Mouse (Mus musculus): ENCODE measurements around the gene Camk2d. TPM values are rescaled to one million over a fixed set of nuclear protein-coding genes. Genes with fewer than 3 reads are reported as not detected.

Gene Camk2d
- 15.4 and 16.5 TPM in 2 replicates for polyA plus RNA-seq (2014; fragmentation: Nextera tagmentation; extraction: Ambion mirVana)

GRCm38 (mm10) chr3:126596086-126596485, at the start of gene Camk2d:
TSS of gene Camk2d (plus strand) at chr3:126596302.
- DNase-seq (ENCODE audit: low spot score) (peak; percentile 98), ATAC-seq (replicated peaks; ENCODE audit: low FRiP score) (peak; percentile 90)
- Histone ChIP-seq H3K4me1 (replicated peaks; ENCODE audit: control insufficient read depth, insufficient read depth, low read length) (no peaks in the 10 kb centered on the region; the same call in 1 of the 2 replicates), H3K36me3 (ENCODE audit: control insufficient read depth, insufficient read depth, low read length) (no peaks in the 10 kb centered on the region), H3K27me3 (ENCODE audit: control insufficient read depth, insufficient read depth, low read length) (no peaks in the 10 kb centered on the region), H3K4me2 (ENCODE audit: low read depth, low read length, severe bottlenecking) (peak within 1 kb of the TSS; percentile 61), H3K27ac (ENCODE audit: low read depth, low read length) (peak within 1 kb of the TSS; percentile 89), H3K9me3 (ENCODE audit: control insufficient read depth, low read length) (no peaks in the 10 kb centered on the region), H3K4me3 (ENCODE audit: low read depth, low read length) (peak within 1 kb of the TSS; percentile 71), H3K9ac (ENCODE audit: low read length) (peak within 1 kb of the TSS; percentile 78)
- under 1% methylated on average over 16 of the region's 16 CpGs for WGBS

- DNase-seq (ENCODE audit: low spot score) = no peak
- H3K4me2 ChIP-seq (ENCODE audit: low read depth, low read length, severe bottlenecking) = no peak overlapping the region
- H3K27ac ChIP-seq (ENCODE audit: low read depth, low read length) = no peak overlapping the region
- H3K4me3 ChIP-seq (ENCODE audit: low read depth, low read length) = no peak overlapping the region
- H3K9ac ChIP-seq (ENCODE audit: low read length) = no peak overlapping the region
- H3K36me3 ChIP-seq (ENCODE audit: control insufficient read depth, insufficient read depth, low read length) = no peaks in the 10 kb centered on the region
- H3K27me3 ChIP-seq (ENCODE audit: control insufficient read depth, insufficient read depth, low read length) = no peaks in the 10 kb centered on the region
- H3K4me1 ChIP-seq (replicated peaks; ENCODE audit: control insufficient read depth, insufficient read depth, low read length) = no peaks in the 10 kb centered on the region
- H3K9me3 ChIP-seq (ENCODE audit: control insufficient read depth, low read length) = no peaks in the 10 kb centered on the region
- ATAC-seq (replicated peaks; ENCODE audit: low FRiP score) = no peak
These were observed 48.2 kb upstream of the Camk2d start for GRCm38 (mm10) chr3:126547941-126548340.

DNA sequence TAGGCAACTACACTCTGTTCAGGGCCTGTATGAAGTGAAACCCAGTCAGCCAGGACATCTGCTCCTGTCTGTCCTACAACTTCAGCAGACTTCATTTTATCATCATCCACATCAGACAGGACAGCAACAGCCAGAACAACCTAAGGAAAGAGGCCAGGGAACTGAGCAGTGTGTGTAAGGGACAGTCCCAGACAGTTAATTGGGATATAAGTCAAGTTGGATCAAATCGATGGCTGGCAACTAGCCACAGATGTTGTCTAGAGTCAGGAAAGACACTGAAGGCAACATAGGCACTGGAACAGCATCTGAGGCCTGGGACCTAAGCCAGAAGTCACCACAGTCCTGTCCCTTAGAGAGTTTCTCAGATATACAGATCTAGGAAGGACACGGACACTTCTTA, 32.5 kb upstream of the Camk2d start:
- Histone ChIP-seq H3K27ac (ENCODE audit: low read depth, low read length) (no peak overlapping the region), H3K4me2 (ENCODE audit: low read depth, low read length, severe bottlenecking) (no peak overlapping the region), H3K9me3 (ENCODE audit: control insufficient read depth, low read length) (no peaks in the 10 kb centered on the region), H3K4me3 (ENCODE audit: low read depth, low read length) (no peak overlapping the region), H3K36me3 (ENCODE audit: control insufficient read depth, insufficient read depth, low read length) (no peaks in the 10 kb centered on the region), H3K27me3 (ENCODE audit: control insufficient read depth, insufficient read depth, low read length) (no peaks in the 10 kb centered on the region), H3K9ac (ENCODE audit: low read length) (no peak overlapping the region), H3K4me1 (replicated peaks; ENCODE audit: control insufficient read depth, insufficient read depth, low read length) (no peaks in the 10 kb centered on the region)
- no peak for DNase-seq (ENCODE audit: low spot score)
- 89% methylated on average over 2 of the region's 2 CpGs for WGBS
- no peak for ATAC-seq (replicated peaks; ENCODE audit: low FRiP score)

GRCm38 (mm10) chr3:126570628-126571027, 25.5 kb upstream of the Camk2d start:
- Histone ChIP-seq H3K4me1 (replicated peaks; ENCODE audit: control insufficient read depth, insufficient read depth, low read length) (no peaks in the 10 kb centered on the region), H3K9ac (ENCODE audit: low read length) (no peak overlapping the region), H3K36me3 (ENCODE audit: control insufficient read depth, insufficient read depth, low read length) (no peaks in the 10 kb centered on the region), H3K4me3 (ENCODE audit: low read depth, low read length) (no peak overlapping the region), H3K27me3 (ENCODE audit: control insufficient read depth, insufficient read depth, low read length) (no peaks in the 10 kb centered on the region), H3K27ac (ENCODE audit: low read depth, low read length) (no peak overlapping the region), H3K9me3 (ENCODE audit: control insufficient read depth, low read length) (no peaks in the 10 kb centered on the region), H3K4me2 (ENCODE audit: low read depth, low read length, severe bottlenecking) (no peak overlapping the region)
- ATAC-seq (replicated peaks; ENCODE audit: low FRiP score) = no peak
- WGBS = 85% methylated on average over 1 of the region's 1 CpGs
- DNase-seq (ENCODE audit: low spot score) = no peak

DNA sequence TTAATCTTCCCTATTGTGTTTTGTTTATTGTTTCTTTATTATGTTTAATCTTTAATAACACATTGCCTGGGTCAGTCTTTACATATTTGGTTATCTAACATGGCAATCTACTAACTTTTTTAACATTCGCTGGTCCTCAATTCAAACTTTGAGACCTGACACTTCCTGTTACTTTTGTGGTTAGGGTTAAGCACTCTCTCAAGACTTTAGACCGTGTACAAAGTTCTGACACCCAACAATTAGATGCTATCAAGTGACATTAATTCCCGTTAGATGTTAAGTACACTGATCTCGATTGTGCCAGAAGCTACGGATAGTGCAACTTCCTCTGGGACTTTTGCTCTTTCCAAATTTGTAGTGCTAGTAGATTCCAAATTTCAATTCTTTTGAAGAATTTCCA, 23.2 kb upstream of the Camk2d start:
- DNase-seq (ENCODE audit: low spot score) = no peak
- Histone ChIP-seq H3K9ac (ENCODE audit: low read length) (no peak overlapping the region), H3K27ac (ENCODE audit: low read depth, low read length) (no peak overlapping the region), H3K9me3 (ENCODE audit: control insufficient read depth, low read length) (no peaks in the 10 kb centered on the region), H3K4me2 (ENCODE audit: low read depth, low read length, severe bottlenecking) (no peak overlapping the region), H3K36me3 (ENCODE audit: control insufficient read depth, insufficient read depth, low read length) (no peaks in the 10 kb centered on the region), H3K4me3 (ENCODE audit: low read depth, low read length) (no peak overlapping the region), H3K27me3 (ENCODE audit: control insufficient read depth, insufficient read depth, low read length) (no peaks in the 10 kb centered on the region), H3K4me1 (replicated peaks; ENCODE audit: control insufficient read depth, insufficient read depth, low read length) (no peaks in the 10 kb centered on the region)
- 88% methylated on average over 5 of the region's 5 CpGs for whole genome bisulfite sequencing
- no peak for ATAC-seq (replicated peaks; ENCODE audit: low FRiP score)

DNA sequence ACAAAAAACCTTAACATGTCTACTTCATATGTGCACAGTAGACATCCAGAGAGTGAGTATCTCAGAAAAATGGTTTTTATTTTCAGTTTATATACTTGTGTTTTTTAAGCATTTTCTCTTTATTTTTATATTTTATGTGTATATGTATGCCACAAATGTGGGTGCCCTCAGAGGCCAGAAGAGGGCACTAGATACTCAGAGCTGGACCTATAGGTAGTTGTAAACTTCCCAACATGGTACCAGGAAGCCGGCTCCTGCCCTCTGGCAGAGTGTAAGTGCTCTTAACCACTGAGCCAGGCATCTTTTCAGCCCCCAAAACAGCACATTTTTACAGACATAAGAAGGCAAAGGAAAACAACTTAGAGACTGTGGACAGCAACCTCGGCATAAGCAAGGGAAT, 20.2 kb upstream of the Camk2d start:
- DNase-seq (ENCODE audit: low spot score) (peak; percentile 54), ATAC-seq (replicated peaks; ENCODE audit: low FRiP score) (peak; percentile 65; the same call in 1 of the 2 replicates)
- H3K4me1 ChIP-seq (replicated peaks; ENCODE audit: control insufficient read depth, insufficient read depth, low read length) = no peaks in the 10 kb centered on the region
- 52% methylated on average over 2 of the region's 2 CpGs for WGBS
- no peak overlapping the region for H3K4me2 ChIP-seq (ENCODE audit: low read depth, low read length, severe bottlenecking)
- H3K27ac ChIP-seq (ENCODE audit: low read depth, low read length) = no peak overlapping the region
- H3K36me3 ChIP-seq (ENCODE audit: control insufficient read depth, insufficient read depth, low read length) = no peaks in the 10 kb centered on the region
- no peak overlapping the region for H3K9ac ChIP-seq (ENCODE audit: low read length)
- H3K27me3 ChIP-seq (ENCODE audit: control insufficient read depth, insufficient read depth, low read length) = no peaks in the 10 kb centered on the region
- no peak overlapping the region for H3K4me3 ChIP-seq (ENCODE audit: low read depth, low read length)
- no peaks in the 10 kb centered on the region for H3K9me3 ChIP-seq (ENCODE audit: control insufficient read depth, low read length)

DNA sequence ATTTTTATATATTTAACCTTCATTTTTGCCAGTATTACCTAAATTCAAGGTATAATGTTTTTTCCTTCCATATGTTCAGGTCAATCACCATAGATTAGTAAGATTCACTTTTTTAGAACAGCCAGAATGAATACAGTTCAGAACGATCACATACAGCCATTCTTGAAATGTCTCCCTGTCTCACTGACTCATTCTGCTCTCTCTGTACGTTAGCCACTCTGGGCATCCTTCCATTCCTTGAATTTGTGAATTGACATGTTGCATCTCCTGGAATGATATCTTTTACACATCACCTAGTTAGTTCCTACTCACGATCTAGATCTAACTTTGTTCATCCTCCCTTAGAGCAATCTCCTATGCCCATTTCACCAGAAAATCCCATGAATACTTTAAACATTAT, 10.0 kb upstream of the Camk2d start:
- no peak overlapping the region for H3K4me2 ChIP-seq (ENCODE audit: low read depth, low read length, severe bottlenecking)
- H3K4me3 ChIP-seq (ENCODE audit: low read depth, low read length) = no peak overlapping the region
- no peak for DNase-seq (ENCODE audit: low spot score)
- H3K27me3 ChIP-seq (ENCODE audit: control insufficient read depth, insufficient read depth, low read length) = no peaks in the 10 kb centered on the region
- ATAC-seq (replicated peaks; ENCODE audit: low FRiP score) = no peak
- no peaks in the 10 kb centered on the region for H3K4me1 ChIP-seq (replicated peaks; ENCODE audit: control insufficient read depth, insufficient read depth, low read length)
- WGBS = 84% methylated on average over 3 of the region's 3 CpGs
- no peak overlapping the region for H3K9ac ChIP-seq (ENCODE audit: low read length)
- no peaks in the 10 kb centered on the region for H3K9me3 ChIP-seq (ENCODE audit: control insufficient read depth, low read length)
- H3K36me3 ChIP-seq (ENCODE audit: control insufficient read depth, insufficient read depth, low read length) = no peaks in the 10 kb centered on the region
- H3K27ac ChIP-seq (ENCODE audit: low read depth, low read length) = no peak overlapping the region

- H3K27me3 ChIP-seq (ENCODE audit: control insufficient read depth, insufficient read depth, low read length) = no peaks in the 10 kb centered on the region
- H3K9me3 ChIP-seq (ENCODE audit: control insufficient read depth, low read length) = no peaks in the 10 kb centered on the region
- no peak overlapping the region for H3K4me3 ChIP-seq (ENCODE audit: low read depth, low read length)
- ATAC-seq (replicated peaks; ENCODE audit: low FRiP score) (no peak), DNase-seq (ENCODE audit: low spot score) (no peak)
- H3K4me2 ChIP-seq (ENCODE audit: low read depth, low read length, severe bottlenecking) = no peak overlapping the region
- H3K27ac ChIP-seq (ENCODE audit: low read depth, low read length) = no peak overlapping the region
- WGBS = 86% methylated on average over 3 of the region's 3 CpGs
- H3K36me3 ChIP-seq (ENCODE audit: control insufficient read depth, insufficient read depth, low read length) = no peaks in the 10 kb centered on the region
- H3K9ac ChIP-seq (ENCODE audit: low read length) = no peak overlapping the region
- no peaks in the 10 kb centered on the region for H3K4me1 ChIP-seq (replicated peaks; ENCODE audit: control insufficient read depth, insufficient read depth, low read length)
These were observed 8.6 kb upstream of the Camk2d start for GRCm38 (mm10) chr3:126587477-126587876.

DNA sequence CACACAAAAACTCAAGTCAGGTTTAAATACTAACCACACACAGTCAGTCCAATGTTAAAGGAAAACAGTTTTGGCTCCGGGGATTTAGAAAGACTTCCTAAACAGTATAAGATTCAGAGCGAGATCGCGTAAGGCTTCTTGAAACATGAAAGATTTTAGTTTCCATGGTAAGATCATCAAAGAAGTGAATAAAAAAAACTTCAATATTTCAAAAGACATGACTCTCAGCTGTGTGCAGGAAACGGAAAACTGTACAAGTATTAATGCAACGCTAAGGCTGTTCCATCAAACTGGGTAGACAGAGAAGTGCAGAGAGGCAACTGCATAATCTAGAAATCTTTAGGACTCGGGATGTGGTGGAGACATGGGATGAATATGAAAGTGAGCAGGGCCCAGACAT, 6.5 kb upstream of the Camk2d start:
- no peak overlapping the region for H3K4me3 ChIP-seq (ENCODE audit: low read depth, low read length)
- no peak overlapping the region for H3K9ac ChIP-seq (ENCODE audit: low read length)
- DNase-seq (ENCODE audit: low spot score) = no peak
- WGBS = 92% methylated on average over 7 of the region's 7 CpGs
- H3K9me3 ChIP-seq (ENCODE audit: control insufficient read depth, low read length) = no peaks in the 10 kb centered on the region
- no peak overlapping the region for H3K27ac ChIP-seq (ENCODE audit: low read depth, low read length)
- H3K27me3 ChIP-seq (ENCODE audit: control insufficient read depth, insufficient read depth, low read length) = no peaks in the 10 kb centered on the region
- no peak overlapping the region for H3K4me2 ChIP-seq (ENCODE audit: low read depth, low read length, severe bottlenecking)
- H3K4me1 ChIP-seq (replicated peaks; ENCODE audit: control insufficient read depth, insufficient read depth, low read length) = no peaks in the 10 kb centered on the region
- no peaks in the 10 kb centered on the region for H3K36me3 ChIP-seq (ENCODE audit: control insufficient read depth, insufficient read depth, low read length)
- ATAC-seq (replicated peaks; ENCODE audit: low FRiP score) = no peak
